Mouse (Mus musculus) frontal cortex, postnatal 14 days (tissue): ENCODE measurements at regions not wholly inside any gene's neighbourhood (a gene's known extent, or its start where the extent isn't known, plus 50 kb on each side); places are given as distances from the start of the nearest gene placed in this dataset.

Experiments
- DNase-seq, 2 experiments: peaks; one replicate each; pipeline ENCODE4 v3.0.0; 2022; ENCODE audit warnings: low spot score in 2 of 2

GRCm38 (mm10) chr2:162734286-162734685, 73.3 kb upstream of the Ptprt start:
- DNase-seq: no peak

GRCm38 (mm10) chr2:162720016-162720415, 59.1 kb upstream of the Ptprt start:
- no peak for DNase-seq

- DNase-seq: no peak
Observed at GRCm38 (mm10) chr2:162718466-162718865, 57.5 kb upstream of the Ptprt start.

- DNase-seq: no peak
Observed at GRCm38 (mm10) chr2:162714976-162715375, 54.0 kb upstream of the Ptprt start.

- no peak for DNase-seq
Observed at GRCm38 (mm10) chr2:162712972-162713371, 52.0 kb upstream of the Ptprt start.

GRCm38 (mm10) chr2:162712394-162712793, 51.4 kb upstream of the Ptprt start:
- DNase-seq: no peak
